Mouse (Mus musculus) right cerebral cortex, adult 2 months (tissue): ENCODE data around the gene Arl8a.

Experiments used
- DNase-seq, 2 experiments: peaks; one replicate each; pipeline ENCODE4 v3.0.0; 2021 to 2022; ENCODE audit warnings: low spot score in 2 of 2

Arl8a gene

GRCm38 (mm10) chr1:135199014-135199819 lies 52.6 kb downstream of the Arl8a start:
- DNase-seq, result no peak

DNA sequence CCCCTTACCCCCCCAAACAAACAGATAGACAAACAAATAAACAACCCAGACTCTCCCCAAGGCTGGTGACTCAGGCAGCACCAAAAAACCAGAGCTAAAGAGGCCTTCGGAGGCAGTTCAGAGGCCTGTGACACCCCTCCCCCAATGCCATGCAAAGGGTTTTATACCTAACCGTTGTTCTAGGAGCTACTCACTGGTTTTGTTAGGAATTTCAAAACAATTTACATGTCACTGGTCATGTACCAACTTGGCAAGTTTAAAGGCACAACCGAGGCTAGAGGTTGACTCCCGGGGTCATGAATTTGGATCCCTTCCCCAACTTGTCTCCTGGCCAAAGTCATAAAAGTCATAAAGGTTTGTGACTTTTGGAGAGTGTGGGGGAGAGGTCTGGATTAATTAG lies 53.8 kb downstream of the Arl8a start:
- DNase-seq, result no peak

DNA sequence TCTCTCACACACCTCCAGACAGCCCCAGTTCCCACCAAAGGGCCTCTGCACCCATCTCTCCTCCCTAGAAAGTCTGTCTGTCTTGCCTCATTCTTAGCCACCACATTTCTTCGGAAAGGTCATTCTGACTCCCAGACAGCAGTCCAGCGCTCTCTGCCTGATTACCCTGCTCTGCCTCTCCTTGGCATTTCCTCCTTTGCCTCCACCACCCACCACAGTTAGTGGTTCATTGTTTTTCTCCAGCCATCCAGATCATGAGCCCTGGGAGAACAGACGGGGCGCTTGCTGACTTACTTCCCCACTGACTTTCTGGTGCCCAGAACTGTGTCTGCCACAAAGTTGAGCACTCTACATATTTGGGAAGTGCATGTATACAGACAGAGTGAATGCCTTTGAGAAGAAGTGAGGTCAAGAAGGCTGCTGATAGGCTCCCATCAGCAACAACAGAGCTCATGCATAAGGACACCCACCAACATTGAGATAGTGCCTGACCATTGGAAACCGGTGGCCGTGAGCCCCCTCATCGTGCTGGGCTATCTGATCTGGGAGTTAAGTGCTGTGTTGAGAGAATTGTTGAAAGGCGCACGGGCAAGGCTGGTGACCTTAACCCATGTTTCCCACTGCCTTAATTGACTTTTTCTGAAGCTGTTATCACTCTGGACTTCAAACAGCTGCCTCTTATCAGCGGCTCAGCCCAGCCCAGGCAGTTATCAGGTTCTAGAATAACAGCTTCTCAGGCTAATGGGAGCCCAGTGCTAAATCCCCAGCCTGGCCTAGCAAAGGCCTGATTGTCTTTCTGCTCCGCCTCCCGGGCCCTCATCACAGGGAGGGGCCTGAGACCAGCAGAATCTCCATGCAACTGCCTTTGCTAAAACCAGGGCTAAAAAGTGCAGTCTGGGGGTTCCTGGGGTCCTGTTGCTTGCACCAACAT lies 57.8 kb downstream of the Arl8a start:
- no peak for DNase-seq

DNA sequence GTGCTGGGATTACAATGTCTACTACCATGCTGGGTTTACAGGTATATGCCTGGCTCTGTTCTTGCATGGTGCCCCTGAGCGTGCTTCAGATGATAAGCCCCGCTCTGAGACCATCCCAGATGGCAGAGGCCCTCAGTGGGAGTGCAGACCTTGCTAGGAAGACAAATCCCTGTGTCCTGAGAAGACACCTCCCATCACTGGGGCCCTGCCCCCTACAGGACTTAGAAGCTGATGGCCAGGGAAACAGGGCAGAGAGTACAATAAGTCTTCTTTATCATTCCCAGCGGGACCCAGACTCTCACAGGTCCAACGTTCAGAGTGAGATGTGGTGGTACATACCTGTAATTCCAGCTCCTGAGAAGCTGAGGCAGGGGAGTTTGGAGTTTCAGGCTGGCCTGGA lies 58.6 kb downstream of the Arl8a start:
- DNase-seq, result no peak
